28 mouse cellular contexts compared by ENCODE assay signal in genomic region chr10:59771375-59772048, GRCm38 (mm10).
DNase-seq lines count a peak whose midpoint lies in the region; ATAC-seq and TF ChIP-seq lines count a peak whose summit lies in the region.
"Had no signal": no experiment of that assay in that cellular context is flagged by ENCODE, and none has a peak within 500 bp of the region (broad histone marks: within the 10 kb centered on the region; RNA-seq: fewer than 3 reads in every experiment).

No protein-coding gene starts in this region.

- H3K4me2 ChIP-seq in forebrain, embryonic 15.5 days (replicated peaks): no peak overlapping the region
- no peak overlapping the region for H3K4me2 ChIP-seq in forebrain, embryonic 16.5 days (ENCODE audit: low read length)
- H3K4me2 ChIP-seq in hindbrain, embryonic 14.5 days (replicated peaks): no peak overlapping the region
- H3K4me2 ChIP-seq in hindbrain, postnatal 0 days (ENCODE audit: low read depth, low read length): no peak overlapping the region
- H3K4me2 ChIP-seq in midbrain, postnatal 0 days (ENCODE audit: low read depth, low read length, poor library complexity, severe bottlenecking): no peak overlapping the region
- H3K4me2 ChIP-seq: embryonic facial prominence, embryonic 15.5 days; heart, embryonic 12.5 days; intestine, embryonic 15.5 days; limb, embryonic 15.5 days; liver, embryonic 13.5 days had no signal

- 71% methylated on average over 6 of the region's 6 CpGs for WGBS in forebrain, embryonic 15.5 days
- 66% methylated on average over 6 of the region's 6 CpGs for WGBS in forebrain, embryonic 16.5 days
- 59% methylated on average over 6 of the region's 6 CpGs for WGBS in hindbrain, embryonic 14.5 days
- 55% methylated on average over 6 of the region's 6 CpGs for WGBS in hindbrain, postnatal 0 days
- 55% methylated on average over 6 of the region's 6 CpGs for WGBS in midbrain, postnatal 0 days

- H3K36me3 ChIP-seq in forebrain, embryonic 15.5 days: no peaks in the 10 kb centered on the region
- no peaks in the 10 kb centered on the region for H3K36me3 ChIP-seq in forebrain, embryonic 16.5 days (ENCODE audit: control insufficient read depth, insufficient read depth)
- no peaks in the 10 kb centered on the region for H3K36me3 ChIP-seq in hindbrain, embryonic 14.5 days (replicated peaks; ENCODE audit: control insufficient read depth, insufficient read depth)
- no peaks in the 10 kb centered on the region for H3K36me3 ChIP-seq in hindbrain, postnatal 0 days (ENCODE audit: insufficient read depth, low read length)
- H3K36me3 ChIP-seq in midbrain, postnatal 0 days (ENCODE audit: insufficient read depth, low read length): no peaks in the 10 kb centered on the region
- H3K36me3 ChIP-seq: heart, embryonic 12.5 days; intestine, embryonic 15.5 days had no signal

- H3K4me1 ChIP-seq in forebrain, embryonic 15.5 days: peaks cover 15% of the 10 kb centered on the region; the same call in 1 of the 2 replicates
- H3K4me1 ChIP-seq in forebrain, embryonic 16.5 days (replicated peaks; ENCODE audit: control insufficient read depth, insufficient read depth, low read length): 0 out of 2 replicates have a peak, but pooled peaks cover 3% of the 10 kb centered on the region
- H3K4me1 ChIP-seq in hindbrain, embryonic 14.5 days (replicated peaks; ENCODE audit: control insufficient read depth, insufficient read depth, low read length): peaks cover 16% of the 10 kb centered on the region
- 0 out of 2 replicates have a peak, but pooled peaks cover 10% of the 10 kb centered on the region for H3K4me1 ChIP-seq in hindbrain, postnatal 0 days (ENCODE audit: insufficient read depth, low read length)
- peaks cover 7% of the 10 kb centered on the region; the same call in 1 of the 2 replicates for H3K4me1 ChIP-seq in midbrain, postnatal 0 days (ENCODE audit: insufficient read depth, low read length)
- H3K4me1 ChIP-seq: embryonic facial prominence, embryonic 10.5 days; embryonic facial prominence, embryonic 15.5 days; intestine, embryonic 15.5 days; limb, embryonic 10.5 days; megakaryocyte, embryonic 14.5 days had no signal

- H3K9ac ChIP-seq in forebrain, embryonic 15.5 days (replicated peaks): no peak overlapping the region
- no peak overlapping the region for H3K9ac ChIP-seq in forebrain, embryonic 16.5 days (replicated peaks; ENCODE audit: low read depth, low read length)
- H3K9ac ChIP-seq in hindbrain, embryonic 14.5 days: no peak overlapping the region
- no peak overlapping the region for H3K9ac ChIP-seq in hindbrain, postnatal 0 days (replicated peaks; ENCODE audit: low read length)
- no peak overlapping the region for H3K9ac ChIP-seq in midbrain, postnatal 0 days (replicated peaks; ENCODE audit: low read length, poor library complexity, severe bottlenecking)
- H3K9ac ChIP-seq: embryonic facial prominence, embryonic 15.5 days; heart, embryonic 12.5 days; intestine, embryonic 15.5 days; limb, embryonic 15.5 days; liver, embryonic 13.5 days had no signal

- no peak for TF ChIP-seq CTCF in hindbrain, postnatal 0 days (IDR thresholded peaks at IDR 0.05; ENCODE audit: low read depth)
- no peak for TF ChIP-seq CTCF in midbrain, postnatal 0 days (IDR thresholded peaks at IDR 0.05)

- H3K27ac ChIP-seq in forebrain, embryonic 15.5 days (replicated peaks): 0 out of 2 replicates have a peak overlapping the region, but pooled peaks have one; percentile 10
- no peak overlapping the region for H3K27ac ChIP-seq in forebrain, embryonic 16.5 days (ENCODE audit: low read length)
- no peak overlapping the region for H3K27ac ChIP-seq in hindbrain, embryonic 14.5 days
- no peak overlapping the region for H3K27ac ChIP-seq in hindbrain, postnatal 0 days
- H3K27ac ChIP-seq in midbrain, postnatal 0 days (ENCODE audit: low read depth, low read length): no peak overlapping the region
- H3K27ac ChIP-seq: embryonic facial prominence, embryonic 10.5 days; embryonic facial prominence, embryonic 15.5 days; intestine, embryonic 15.5 days; limb, embryonic 10.5 days; limb, embryonic 15.5 days; liver, embryonic 13.5 days had no signal

- DNase-seq in hindbrain, embryonic 14.5 days (ENCODE audit: low spot score): no peak
- DNase-seq in hindbrain, postnatal 0 days (ENCODE audit: low spot score): no peak
- DNase-seq in retina, postnatal 1 day: peak; percentile 76
- no peak for DNase-seq in retina, embryonic 14.5 days (ENCODE audit: low spot score)
- peak; percentile 31 for DNase-seq in midbrain, postnatal 0 days (ENCODE audit: low spot score)
- no peak for DNase-seq in adrenal gland, postnatal 4 days (ENCODE audit: low spot score in 2 of 2)
- DNase-seq: adrenal gland, postnatal 25 days; cerebellum, adult 2 months; cerebellum, postnatal 14 days; gastrocnemius, postnatal 14 days; kidney, adult 2 months; kidney, postnatal 36 days; layer of hippocampus, postnatal 36 days; liver, embryonic 13.5 days; lung, adult 18-20 months; lung, postnatal 4 days; thymus, adult 2 months; thymus, postnatal 36 days had no signal

- ATAC-seq in forebrain, embryonic 15.5 days (replicated peaks): no peak
- no peak for ATAC-seq in forebrain, embryonic 16.5 days
- ATAC-seq in hindbrain, embryonic 14.5 days (ENCODE audit: low FRiP score): peak; percentile 35; the same call in 1 of the 2 replicates
- ATAC-seq in hindbrain, postnatal 0 days: no peak
- 0 out of 2 replicates have a peak, but pooled peaks have one; percentile 39 for ATAC-seq in midbrain, postnatal 0 days (ENCODE audit: low FRiP score)
- ATAC-seq: intestine, embryonic 15.5 days; lung, postnatal 0 days had no signal

- H3K27me3 ChIP-seq in forebrain, embryonic 15.5 days: no peaks in the 10 kb centered on the region
- no peaks in the 10 kb centered on the region for H3K27me3 ChIP-seq in forebrain, embryonic 16.5 days (replicated peaks; ENCODE audit: control insufficient read depth, insufficient read depth, low read length)
- H3K27me3 ChIP-seq in hindbrain, embryonic 14.5 days (ENCODE audit: control insufficient read depth, insufficient read depth, low read length): no peaks in the 10 kb centered on the region
- H3K27me3 ChIP-seq in hindbrain, postnatal 0 days (ENCODE audit: insufficient read depth, low read length): no peaks in the 10 kb centered on the region
- H3K27me3 ChIP-seq in midbrain, postnatal 0 days (ENCODE audit: insufficient read depth, low read length): no peaks in the 10 kb centered on the region
- H3K27me3 ChIP-seq: embryonic facial prominence, embryonic 15.5 days; heart, embryonic 12.5 days; intestine, embryonic 15.5 days; limb, embryonic 15.5 days; liver, embryonic 13.5 days; megakaryocyte, embryonic 14.5 days had no signal

- no peak overlapping the region for H3K4me3 ChIP-seq in forebrain, embryonic 15.5 days
- no peak overlapping the region for H3K4me3 ChIP-seq in forebrain, embryonic 16.5 days (replicated peaks; ENCODE audit: low read length)
- no peak overlapping the region for H3K4me3 ChIP-seq in hindbrain, embryonic 14.5 days (replicated peaks; ENCODE audit: low read length)
- H3K4me3 ChIP-seq in hindbrain, postnatal 0 days (ENCODE audit: low read length): no peak overlapping the region
- H3K4me3 ChIP-seq in midbrain, postnatal 0 days (ENCODE audit: low read depth, low read length): no peak overlapping the region
- H3K4me3 ChIP-seq: embryonic facial prominence, embryonic 10.5 days; embryonic facial prominence, embryonic 15.5 days; heart, embryonic 12.5 days; intestine, embryonic 15.5 days; limb, embryonic 10.5 days; limb, embryonic 15.5 days; liver, embryonic 13.5 days; megakaryocyte, embryonic 14.5 days had no signal

- H3K9me3 ChIP-seq in forebrain, embryonic 15.5 days: no peaks in the 10 kb centered on the region
- no peaks in the 10 kb centered on the region for H3K9me3 ChIP-seq in forebrain, embryonic 16.5 days (ENCODE audit: control insufficient read depth, low read length)
- no peaks in the 10 kb centered on the region for H3K9me3 ChIP-seq in hindbrain, embryonic 14.5 days (ENCODE audit: control insufficient read depth, low read length)
- H3K9me3 ChIP-seq in hindbrain, postnatal 0 days (ENCODE audit: low read length): no peaks in the 10 kb centered on the region
- H3K9me3 ChIP-seq in midbrain, postnatal 0 days (ENCODE audit: low read length): no peaks in the 10 kb centered on the region
- H3K9me3 ChIP-seq: embryonic facial prominence, embryonic 10.5 days; embryonic facial prominence, embryonic 15.5 days; heart, embryonic 12.5 days; intestine, embryonic 15.5 days; limb, embryonic 10.5 days; limb, embryonic 15.5 days; liver, embryonic 13.5 days; megakaryocyte, embryonic 14.5 days had no signal

Comparison
In these comparisons a context has a peak if more than half of its experiments do, and no peak if none do; other contexts are left out.
1. ATAC-seq: peak in hindbrain, embryonic 14.5 days (single experiment) and midbrain, postnatal 0 days (single experiment); none in forebrain, embryonic 15.5 days (single experiment), forebrain, embryonic 16.5 days (single experiment) and hindbrain, postnatal 0 days (single experiment).
2. DNase-seq: peak in retina, postnatal 1 day (single experiment) and midbrain, postnatal 0 days (single experiment); none in hindbrain, embryonic 14.5 days (single experiment), hindbrain, postnatal 0 days (single experiment), retina, embryonic 14.5 days (single experiment) and adrenal gland, postnatal 4 days (0 of 2).